Mouse (Mus musculus): ENCODE measurements around the gene Mrps5.

DNA sequence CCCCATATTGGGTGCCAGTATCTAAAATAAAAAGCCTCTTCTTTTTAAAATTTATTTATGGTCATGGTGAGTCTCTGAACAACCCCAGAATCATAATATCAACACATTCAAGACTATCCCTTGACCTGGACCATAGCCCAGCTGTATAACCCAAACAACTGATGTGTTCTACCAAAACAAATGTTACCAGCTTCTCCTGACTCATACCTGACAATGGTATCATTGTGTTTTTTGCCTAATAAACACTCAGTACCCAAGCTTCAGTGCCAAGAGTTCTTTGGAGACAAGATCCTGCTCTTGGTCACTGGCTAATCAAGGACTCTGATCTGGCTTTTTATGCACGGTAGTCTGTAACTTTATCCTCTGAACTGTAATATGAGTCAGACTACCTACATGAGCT lies 13.7 kb upstream of the Mrps5 start:
- TF ChIP-seq TAL1 (IDR thresholded peaks at IDR 0.05; ENCODE audit: low read length), result no peak
- TF ChIP-seq GATA1 (IDR thresholded peaks at IDR 0.05; ENCODE audit: low read length), result no peak
